Mouse (Mus musculus) ZHBTc4 (cell line): ENCODE results near the gene Pdzd7.
A peak's percentile ranks its signal among the peaks of the same experiment; 100 is the strongest.

Experiments
- DNase-seq: peaks from one replicate; pipeline ENCODE4 v3.0.0-alpha.2; 2011; ENCODE audit warnings: low read depth, low spot score

The Pdzd7 gene

DNA sequence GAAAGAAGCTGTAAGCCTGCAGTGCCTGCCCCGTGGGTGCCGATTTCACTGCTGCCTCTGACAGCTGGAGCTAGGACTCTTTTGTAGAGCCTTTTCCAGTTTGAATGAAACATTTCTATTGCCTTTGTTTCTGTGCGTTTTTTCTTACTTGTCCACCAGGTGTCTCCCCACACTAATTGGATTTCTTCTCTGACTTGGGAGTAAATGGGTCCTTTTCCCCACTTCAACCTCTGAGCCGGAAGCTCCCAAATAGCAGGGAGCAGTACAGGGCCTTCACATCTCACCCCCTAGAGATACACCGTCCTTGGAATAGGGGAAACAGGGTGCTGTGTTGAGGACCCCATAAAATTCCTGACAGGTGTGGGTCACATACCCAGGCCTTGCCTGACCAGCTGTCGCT is 32.9 kb downstream of the Pdzd7 start:
- no peak for DNase-seq

DNA sequence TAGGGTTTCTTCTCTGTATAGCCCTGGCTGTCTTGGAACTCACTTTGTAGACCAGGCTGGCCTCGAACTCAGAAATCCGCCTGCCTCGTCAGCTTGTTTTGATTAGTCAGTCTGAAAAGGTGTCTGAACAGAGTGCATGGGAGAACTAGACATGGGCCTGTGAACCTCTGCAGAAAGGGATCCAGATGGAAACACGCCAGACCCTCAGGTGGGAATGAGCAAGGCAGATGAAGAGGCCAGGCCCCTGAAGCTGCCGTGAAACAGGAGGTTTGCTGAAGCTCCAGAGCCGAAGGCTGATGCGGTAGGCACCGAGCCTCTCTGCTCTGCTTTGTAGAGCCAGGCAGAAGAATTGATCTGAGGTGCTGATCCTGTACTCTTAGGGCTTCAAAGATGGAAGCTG is 33.3 kb downstream of the Pdzd7 start:
- no peak for DNase-seq

DNA sequence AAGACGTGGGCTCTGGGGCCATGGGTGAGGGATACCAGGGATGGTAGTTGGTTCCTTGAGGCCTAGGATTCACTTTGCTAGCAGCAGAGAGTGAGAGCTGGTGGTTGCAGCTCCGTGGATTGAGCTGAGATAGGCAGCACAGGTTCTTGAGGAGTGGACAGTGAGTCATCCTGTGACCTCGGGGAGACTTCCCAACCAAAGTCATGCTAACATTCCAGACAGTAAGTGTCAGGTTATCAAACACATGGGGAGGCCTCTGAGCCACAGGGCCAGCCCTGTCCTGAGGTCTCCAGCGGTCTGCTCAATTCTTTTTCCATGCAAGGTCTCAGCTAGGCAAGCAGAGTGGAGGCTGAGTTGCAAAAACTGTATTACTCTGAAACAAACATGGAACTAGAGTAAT is 34.9 kb downstream of the Pdzd7 start:
- no peak for DNase-seq

DNA sequence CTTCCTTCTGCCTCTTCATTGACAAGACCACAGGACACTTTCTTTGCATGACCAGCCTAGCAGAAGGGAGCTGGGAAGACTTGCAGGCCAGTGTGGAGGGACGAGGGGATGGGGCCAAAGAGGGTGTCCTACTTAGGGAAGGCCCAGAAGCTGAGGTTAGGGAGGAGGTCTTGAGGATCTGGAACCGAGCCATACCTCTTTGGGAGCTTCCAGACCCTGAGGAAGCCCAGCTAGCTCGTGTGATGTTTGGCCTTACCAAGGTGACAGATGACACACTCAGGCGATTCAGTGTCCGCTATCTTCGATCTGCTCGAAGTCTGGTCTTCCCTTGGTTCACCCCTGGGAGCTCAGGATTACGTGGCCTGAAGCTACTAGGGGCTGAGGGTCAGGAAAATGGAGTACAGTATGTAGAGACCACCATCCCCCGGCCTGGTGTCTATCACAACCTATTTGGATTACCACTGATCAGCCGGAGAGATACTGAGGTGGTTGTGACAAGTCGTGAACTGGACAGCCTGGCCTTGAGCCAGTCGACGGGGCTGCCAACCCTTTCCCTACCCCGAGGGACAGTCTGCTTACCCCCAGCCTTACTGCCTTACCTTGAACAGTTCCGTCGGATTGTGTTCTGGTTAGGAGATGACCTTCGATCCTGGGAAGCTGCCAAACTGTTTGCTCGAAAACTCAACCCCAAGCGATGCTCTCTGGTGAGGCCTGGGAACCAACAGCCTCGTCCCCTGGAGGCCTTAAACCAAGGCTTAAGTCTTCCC is 37.9 kb downstream of the Pdzd7 start:
- DNase-seq: no peak

DNA sequence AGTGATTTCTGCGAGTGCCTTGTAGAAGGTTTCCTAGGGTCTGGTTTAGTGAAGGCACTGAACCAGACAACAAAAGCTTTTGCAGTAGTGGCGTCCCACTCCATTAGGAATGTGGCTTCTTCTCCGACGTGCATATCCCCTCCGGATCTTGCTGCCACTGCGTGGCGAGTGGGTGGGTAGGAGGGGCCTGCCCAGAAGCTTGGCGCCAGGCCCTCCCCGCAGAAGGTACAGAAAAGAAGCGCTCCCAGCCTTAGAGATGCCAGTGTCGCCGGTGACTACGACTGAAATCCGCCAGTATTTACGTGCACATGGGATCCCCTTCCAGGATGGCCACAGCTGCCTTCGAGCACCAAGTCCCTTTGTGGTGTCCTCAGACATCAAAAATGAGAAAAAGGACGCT is 38.5 kb downstream of the Pdzd7 start:
- peak; percentile 30 for DNase-seq

DNA sequence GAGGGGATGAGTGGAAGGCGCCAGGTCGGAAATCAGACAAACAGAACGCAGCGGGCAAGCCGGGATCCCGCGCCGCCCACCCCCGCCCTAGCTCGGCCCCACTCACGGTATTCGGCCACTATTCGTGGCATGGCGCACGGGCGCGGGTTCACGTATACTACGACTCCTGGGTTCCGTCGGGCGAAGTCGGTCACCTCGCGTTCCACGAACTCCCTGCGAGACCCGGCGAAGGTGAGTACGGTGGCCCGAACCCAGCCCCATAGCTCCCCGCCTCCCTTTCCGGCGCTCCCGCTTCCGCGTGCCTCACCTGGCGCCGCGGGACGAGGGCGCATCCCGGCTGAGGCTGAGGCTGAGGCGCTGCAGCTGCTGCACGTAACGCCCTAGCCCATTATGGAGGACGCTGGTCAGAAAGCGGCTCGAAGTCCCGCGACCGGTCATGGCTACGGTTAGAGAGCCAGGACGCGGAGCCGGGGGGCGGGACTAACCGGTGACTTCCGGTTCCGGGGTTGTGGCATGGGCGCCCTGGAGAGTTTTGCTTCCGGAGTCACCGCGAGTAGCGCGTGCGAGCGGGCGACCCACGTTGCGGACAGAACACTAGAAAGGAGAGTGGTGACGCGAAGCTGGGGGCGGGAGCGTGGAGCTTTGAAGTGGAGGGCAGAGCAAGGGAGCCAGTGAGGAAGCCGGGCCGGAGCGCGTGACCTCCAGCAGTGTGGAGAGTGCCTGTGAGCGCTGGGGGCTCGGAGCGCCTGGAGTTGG is 39.4 kb downstream of the Pdzd7 start, which contains the start of gene Mrpl43:
Gene Mrpl43 (minus strand): TSS at position 486 of the 756 bp plus-strand sequence.
- DNase-seq: peak; percentile 97

DNA sequence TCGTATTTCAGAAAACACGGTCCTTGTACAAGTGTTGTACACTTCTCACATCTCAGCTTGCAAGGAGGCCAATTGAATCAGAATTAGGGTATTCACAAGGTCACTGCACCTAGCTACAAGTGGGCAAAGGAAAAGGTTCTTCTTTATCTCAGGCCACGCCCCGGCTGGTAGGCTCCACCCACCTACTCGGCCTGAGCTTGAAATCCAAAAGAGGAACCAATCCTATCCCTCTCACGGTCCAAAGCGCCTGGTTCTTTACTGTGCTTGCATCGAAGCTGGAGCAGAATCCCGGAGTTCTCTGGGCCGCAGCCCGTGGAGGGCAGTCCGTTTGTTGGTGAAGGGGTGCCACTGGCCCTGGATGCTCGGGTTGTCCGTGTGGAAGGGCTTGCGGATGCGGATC is 40.1 kb downstream of the Pdzd7 start, which contains the start of gene Twnk:
Gene Twnk (plus strand): TSS at position 220 of the 400 bp plus-strand sequence.
- DNase-seq: peak; percentile 91

DNA sequence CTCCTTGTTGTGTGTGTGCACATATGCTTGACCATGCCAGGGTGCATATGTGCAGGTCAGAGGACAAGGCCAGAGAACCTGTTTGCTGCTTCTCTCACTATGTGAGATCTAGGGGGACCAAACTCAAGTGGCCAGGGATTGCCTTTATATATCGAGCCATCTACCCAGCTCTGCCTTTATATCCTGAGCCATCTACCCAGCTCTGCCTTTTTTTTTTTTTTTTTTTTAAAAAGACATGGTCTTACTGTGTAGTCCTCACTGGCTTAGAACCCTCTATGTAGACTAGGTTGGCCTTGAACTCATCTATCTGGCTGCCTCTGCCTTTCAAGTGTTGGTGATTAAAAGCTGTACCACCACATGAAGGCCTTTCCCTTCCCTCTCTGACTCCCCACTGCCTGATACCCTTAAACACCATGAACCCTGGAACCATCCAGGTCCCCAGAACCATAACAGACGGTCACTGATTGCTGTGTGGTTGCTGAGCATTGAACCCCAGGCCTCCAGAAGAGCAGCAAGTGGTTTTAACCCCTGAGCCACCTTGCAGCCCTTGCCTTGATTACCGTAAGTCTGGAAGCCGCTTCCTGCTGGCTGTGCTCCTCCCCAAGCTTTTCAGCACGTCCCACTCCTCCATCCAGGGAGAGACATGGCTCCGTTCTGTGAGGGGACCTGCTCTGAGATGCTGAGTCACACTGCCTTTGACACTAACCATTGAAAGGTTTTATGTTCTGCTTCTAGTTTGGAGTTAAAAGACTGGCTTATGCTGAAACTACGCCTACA is 41.6 kb downstream of the Pdzd7 start:
- DNase-seq: peak; percentile 50

DNA sequence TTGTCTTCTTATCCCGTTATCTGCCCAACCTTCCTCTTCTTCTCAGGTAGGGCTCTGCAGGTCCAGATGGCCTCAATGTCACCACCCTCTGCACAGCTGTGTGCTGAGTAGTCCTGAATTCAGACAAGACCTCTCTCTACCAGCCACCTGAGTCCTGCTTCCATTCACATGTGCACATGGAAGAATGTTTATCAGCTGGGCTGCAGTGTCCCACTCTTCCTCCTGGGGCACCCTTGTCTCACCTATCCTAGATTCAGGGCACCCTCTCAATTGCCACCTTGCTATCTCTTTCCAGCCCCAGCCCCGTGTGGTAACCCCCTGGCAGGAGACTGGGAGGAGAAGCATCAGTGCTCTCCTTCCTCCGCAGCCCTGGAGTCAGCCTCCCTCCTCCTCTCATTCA is 43.2 kb downstream of the Pdzd7 start:
- no peak for DNase-seq

DNA sequence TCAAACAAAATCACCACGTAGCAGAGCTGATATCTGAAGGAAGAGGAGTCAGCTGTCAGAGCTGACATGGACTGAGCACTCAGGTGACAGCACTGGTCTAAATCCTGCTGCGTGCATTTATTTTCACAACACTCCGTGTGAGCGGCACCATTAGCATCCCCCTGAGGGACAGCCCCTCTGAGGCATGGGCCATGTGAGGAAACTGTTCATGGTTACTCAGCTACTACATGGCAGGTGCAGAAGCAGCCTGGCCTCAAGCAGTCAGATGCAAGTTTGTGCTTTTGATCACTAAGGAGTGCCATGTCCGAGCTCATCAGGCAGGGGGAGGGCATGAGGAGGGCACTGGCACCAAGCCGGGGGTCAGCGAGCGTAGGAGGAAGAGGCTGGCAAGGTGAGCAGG is 45.9 kb downstream of the Pdzd7 start:
- DNase-seq: no peak

DNA sequence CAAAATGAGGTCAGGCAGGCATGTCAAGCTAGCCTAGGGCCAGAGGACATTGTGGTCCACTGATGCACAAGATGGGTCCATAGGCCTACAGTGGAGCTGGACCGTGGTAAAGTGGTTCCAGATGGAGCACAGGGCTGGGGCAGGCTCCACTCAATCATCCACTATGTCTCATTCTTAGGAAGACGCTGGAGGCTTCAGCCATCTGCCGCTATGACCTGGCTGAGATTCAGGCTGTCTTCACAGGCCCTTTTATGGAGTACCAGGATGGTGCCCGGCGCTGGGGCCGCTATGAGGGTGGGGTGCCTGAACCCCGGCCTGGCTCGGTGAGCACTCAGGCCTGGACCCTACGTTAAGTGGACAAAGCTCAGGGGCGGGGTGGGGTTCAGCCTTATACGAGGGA is 47.7 kb downstream of the Pdzd7 start:
- no peak for DNase-seq

DNA sequence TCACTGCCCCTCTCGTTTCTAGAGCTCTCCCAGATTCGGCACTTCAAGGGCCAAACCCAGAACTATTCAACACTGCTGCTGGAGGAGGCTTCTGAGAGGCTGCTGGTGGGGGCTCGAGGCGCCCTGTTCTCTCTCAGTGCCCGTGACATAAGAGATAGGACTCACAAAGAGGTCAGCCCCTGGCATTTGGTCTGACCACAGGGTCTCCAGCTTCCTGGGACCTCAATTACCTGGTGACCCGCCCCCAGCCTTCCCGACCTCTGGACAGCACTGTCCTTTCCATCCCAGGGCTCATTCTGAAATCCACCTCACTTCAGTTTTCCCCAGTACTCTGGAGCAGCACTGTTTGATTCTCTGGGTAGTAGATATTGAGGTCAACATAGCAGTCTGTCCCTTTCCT is 52.8 kb downstream of the Pdzd7 start:
- no peak for DNase-seq

DNA sequence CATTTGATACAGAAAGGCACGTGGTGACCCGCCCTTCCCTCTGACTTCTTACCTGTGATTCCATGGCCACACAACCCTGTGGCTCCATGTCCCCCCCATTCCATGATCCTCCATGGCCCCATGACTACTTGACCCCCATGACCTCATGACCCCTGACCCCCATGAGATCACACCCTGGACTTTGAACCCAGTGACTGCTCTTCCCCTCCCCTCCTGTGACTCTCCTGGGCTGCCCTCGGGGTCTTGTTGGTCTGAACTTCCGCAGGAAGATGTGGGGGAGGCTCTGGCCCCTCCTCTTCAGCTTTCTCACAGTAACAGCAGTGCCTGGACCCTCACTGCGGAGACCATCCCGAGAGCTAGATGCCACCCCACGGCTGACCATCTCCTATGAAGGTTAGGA is 53.3 kb downstream of the Pdzd7 start:
- DNase-seq: peak; percentile 25

DNA sequence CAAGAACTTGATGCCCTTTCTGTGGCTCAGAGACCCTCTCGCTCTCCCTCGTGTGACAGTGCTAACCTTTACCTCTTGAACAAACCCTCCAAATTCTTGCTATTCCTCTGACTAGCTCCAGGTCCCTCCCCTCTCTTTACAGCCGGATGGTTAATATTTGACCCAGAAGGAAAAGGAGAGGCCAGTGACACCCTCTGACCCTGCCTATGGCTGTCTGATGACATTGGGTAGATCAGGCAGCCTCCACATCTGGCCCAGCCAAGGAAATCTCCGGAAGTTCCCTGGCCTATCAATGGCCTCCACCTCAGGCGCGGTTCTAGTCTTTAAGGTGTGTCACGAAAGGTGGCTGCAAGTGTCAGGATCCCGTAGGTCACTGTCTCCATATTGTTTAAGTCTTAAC is 54.5 kb downstream of the Pdzd7 start:
- DNase-seq: peak; percentile 25

DNA sequence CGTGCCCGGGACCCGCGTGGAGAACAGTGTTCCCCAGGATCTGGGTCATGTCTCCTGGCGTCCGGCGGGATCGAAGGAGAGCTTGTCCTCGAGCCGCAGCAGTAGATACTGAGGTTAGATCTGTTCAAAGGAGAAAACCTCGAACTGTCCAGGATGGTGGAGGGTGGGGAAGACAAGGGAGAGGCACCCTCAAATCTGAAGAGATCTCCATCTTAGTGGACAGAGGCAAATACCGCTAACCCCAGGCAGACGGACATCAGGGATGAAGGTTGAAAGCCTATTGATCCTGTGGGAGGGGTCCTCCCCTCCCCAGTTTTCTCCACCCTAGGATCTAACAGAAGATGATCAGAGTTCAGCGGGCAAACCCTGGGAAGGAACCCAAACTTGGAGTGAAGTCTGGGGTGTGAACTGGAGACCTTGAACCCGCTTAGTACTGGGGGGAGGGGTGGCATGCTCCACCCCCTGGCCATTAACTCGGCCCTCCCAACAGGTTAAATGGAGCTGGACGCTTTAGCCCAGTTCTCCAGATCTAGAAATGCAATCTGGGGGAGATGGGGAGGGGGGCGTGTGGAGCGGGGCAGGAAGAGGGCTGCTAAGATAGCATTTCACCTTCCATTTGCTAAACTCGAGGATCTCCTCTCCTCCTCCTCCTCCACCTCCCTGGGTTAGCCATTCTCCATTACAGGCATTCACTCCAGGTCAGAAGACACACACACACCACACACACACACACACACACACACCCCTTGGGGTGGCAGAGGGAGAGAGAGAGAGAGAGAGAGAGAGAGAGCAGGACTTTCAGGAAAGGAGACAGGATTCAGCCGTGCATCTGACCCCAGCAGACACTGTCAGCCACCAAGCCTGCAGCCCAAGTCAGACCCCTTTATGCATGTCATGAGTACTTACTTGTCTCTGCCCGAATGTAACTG is 55.7 kb downstream of the Pdzd7 start:
- no peak for DNase-seq

DNA sequence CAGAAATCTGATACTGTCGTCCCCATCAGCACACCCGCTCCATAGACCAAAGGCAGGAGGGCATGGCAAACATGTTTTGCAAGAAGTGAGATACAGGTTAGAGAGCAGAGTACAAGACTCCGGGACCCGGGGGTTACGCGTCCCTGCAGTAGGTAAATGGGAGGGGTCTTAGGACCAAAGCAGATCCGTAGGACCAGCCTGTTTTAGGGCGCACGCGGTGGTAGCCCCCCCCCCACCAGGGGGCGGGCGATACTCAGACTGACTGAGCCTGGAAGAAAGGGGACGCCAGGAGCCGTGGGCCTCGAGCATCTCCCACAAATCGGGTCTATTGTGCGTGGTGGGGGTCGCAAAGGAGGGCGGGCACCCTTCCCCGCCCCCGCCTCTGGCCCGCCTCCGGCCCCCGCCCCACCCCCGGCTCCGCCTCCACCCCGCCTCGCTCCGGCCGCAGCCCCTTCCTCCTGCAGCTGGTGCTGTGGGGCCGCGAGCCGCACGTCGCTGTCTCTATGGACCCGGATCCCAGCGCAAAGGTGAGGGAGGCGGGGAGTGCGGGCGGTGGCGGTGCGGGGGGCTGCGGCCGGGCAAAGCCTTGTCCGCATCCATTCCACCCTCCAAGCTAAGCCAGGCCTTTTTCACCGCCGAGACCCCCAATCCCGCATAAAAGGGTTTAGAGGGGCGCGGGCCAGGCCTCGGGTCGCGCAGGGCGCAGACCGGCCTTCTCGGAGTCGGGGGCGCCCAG is 56.5 kb downstream of the Pdzd7 start, which contains the start of gene Sema4g:
Gene Sema4g (plus strand): TSS at position 271 of the 736 bp plus-strand sequence.
- DNase-seq: peak; percentile 56

DNA sequence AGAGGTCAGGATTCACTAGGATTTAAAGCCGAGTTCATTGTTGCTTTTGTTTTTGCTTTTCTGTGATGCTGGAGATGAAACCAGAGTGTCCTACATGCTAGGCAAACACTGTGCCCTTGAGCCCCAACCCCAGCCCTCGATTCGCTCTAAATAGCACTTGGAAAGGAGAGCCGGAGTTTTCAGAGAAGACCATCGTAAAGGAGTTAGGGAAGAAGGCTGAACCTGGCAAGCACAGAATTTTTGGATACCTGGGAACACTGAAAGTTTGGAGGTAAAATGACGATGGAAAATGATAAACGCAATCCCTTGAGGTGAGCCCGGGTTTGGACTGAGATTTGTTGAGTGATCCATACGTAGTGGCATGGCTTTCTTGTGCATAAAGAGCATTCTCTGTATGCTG is 57.2 kb downstream of the Pdzd7 start:
- DNase-seq: no peak

DNA sequence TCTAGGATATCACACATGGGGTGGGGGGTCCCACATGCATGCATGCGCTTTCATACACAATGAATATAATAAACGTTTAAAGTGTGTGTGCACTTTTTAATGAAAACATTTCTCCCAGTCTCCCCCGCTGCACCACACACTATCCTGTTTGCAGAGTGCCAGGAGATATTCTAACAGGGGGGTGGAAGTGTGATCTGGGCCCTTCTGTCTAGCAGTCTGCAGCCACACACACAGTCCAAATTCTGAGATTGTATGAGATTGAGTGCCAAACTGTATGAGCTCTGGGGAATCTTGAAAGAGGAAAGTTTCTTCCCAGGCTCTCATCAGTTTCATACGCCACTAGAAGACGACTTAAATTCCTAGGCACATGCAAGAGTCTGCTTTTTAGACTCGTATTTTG is 57.7 kb downstream of the Pdzd7 start:
- DNase-seq: no peak

DNA sequence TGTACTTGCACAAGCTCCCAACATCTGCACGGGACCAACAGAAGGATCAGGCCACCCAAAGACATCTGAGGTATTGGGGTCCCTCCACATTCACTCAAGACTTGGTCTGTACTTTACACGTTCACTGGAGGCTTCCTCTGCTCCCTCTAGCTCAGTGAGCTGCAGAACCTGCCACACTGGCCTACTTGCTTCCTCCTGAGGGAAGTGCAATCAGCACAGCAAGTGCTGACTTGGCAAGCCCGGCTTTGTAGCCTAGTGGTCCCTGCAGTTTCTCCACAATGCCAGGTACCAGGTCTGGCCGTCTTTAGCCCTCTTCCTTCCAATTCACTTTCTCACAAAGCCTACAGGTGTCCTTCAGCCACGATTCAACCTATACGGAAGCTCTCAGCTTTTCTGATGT is 58.5 kb downstream of the Pdzd7 start:
- no peak for DNase-seq
